26 mouse cellular contexts compared by ENCODE assay signal in genomic region chr8:46073540-46074140, GRCm38 (mm10).
"Had no signal": no experiment of that assay in that cellular context is flagged by ENCODE, and none has a peak within 500 bp of the region (broad histone marks: within the 10 kb centered on the region; RNA-seq: fewer than 3 reads in every experiment).

No protein-coding gene starts in this region.

- H3K27ac ChIP-seq: gastrocnemius, adult 2 months; heart, adult 2 months; heart, embryonic 13.5 days; heart, embryonic 15.5 days; hindbrain, embryonic 13.5 days; hindbrain, embryonic 15.5 days; hindbrain, postnatal 0 days; kidney, embryonic 15.5 days; kidney, postnatal 0 days; limb, embryonic 13.5 days; limb, embryonic 15.5 days had no signal

- H3K4me3 ChIP-seq: gastrocnemius, adult 2 months; heart, adult 2 months; heart, embryonic 13.5 days; heart, embryonic 15.5 days; hindbrain, embryonic 13.5 days; hindbrain, embryonic 15.5 days; kidney, embryonic 15.5 days; limb, embryonic 13.5 days; limb, embryonic 15.5 days had no signal

- H3K9ac ChIP-seq: heart, embryonic 13.5 days; heart, embryonic 15.5 days; hindbrain, embryonic 13.5 days; hindbrain, embryonic 15.5 days; kidney, embryonic 15.5 days; limb, embryonic 13.5 days; limb, embryonic 15.5 days had no signal

- H3K4me1 ChIP-seq: heart, embryonic 15.5 days; hindbrain, embryonic 13.5 days; hindbrain, embryonic 15.5 days; kidney, embryonic 15.5 days; limb, embryonic 13.5 days; limb, embryonic 15.5 days had no signal

- DNase-seq: gastrocnemius, adult 2 months; gastrocnemius, postnatal 14 days; gastrocnemius, postnatal 36 days; heart, adult 11 months; heart, adult 2 months; heart, postnatal 14 days; heart, postnatal 36 days; kidney, adult 11 months; kidney, adult 2 months; kidney, adult 9 months; kidney, postnatal 14 days; kidney, postnatal 36 days; layer of hippocampus, adult 9-11 months; layer of hippocampus, postnatal 36 days; left cerebral cortex, postnatal 4 days had no signal

- H3K36me3 ChIP-seq: heart, embryonic 13.5 days; heart, embryonic 15.5 days had no signal

- H3K4me2 ChIP-seq: heart, embryonic 11.5 days; heart, embryonic 13.5 days; heart, embryonic 15.5 days; hindbrain, embryonic 13.5 days; hindbrain, embryonic 15.5 days; kidney, embryonic 15.5 days; limb, embryonic 13.5 days; limb, embryonic 15.5 days had no signal

- ATAC-seq: hindbrain, postnatal 0 days; intestine, embryonic 16.5 days had no signal

- H3K9me3 ChIP-seq: heart, embryonic 13.5 days; heart, embryonic 15.5 days; hindbrain, embryonic 13.5 days; hindbrain, embryonic 15.5 days; kidney, embryonic 15.5 days; limb, embryonic 13.5 days; limb, embryonic 15.5 days had no signal

- H3K27me3 ChIP-seq: heart, embryonic 13.5 days; heart, embryonic 15.5 days; hindbrain, embryonic 13.5 days; hindbrain, embryonic 15.5 days; kidney, embryonic 15.5 days; limb, embryonic 13.5 days; limb, embryonic 15.5 days had no signal
